Mouse (Mus musculus): Measurements from ENCODE around the gene 2310039H08Rik.

GRCm38 (mm10) chr17:46735287-46735686 lies 37.1 kb upstream of the 2310039H08Rik start:
- TF ChIP-seq CTCF (IDR thresholded peaks at IDR 0.05; ENCODE audit: low read depth) = no peak
- TF ChIP-seq EP300 (optimal IDR thresholded peaks at IDR 0.05) = no peak
